Mouse (Mus musculus): ENCODE data around the gene Ccser2. TPM values are rescaled to one million over a fixed set of nuclear protein-coding genes. Genes with fewer than 3 reads are reported as not detected.

Ccser2 gene
- 31.7 to 33.2 TPM (median 32.6 TPM) in 4 replicates for total RNA-seq (2023)

GRCm38 (mm10) chr14:36968628-36969147 is at the start of gene Ccser2:
Gene Ccser2 (minus strand): TSS chr14:36968777.

Other genes starting within 250 kb of the Ccser2 start
- not detected in 4 replicates for gene Rgr, start 80.2 kb upstream of the Ccser2 start, total RNA-seq (2023)
- gene Lrit1, start 86.1 kb upstream of the Ccser2 start, total RNA-seq (2023), result not detected in 4 replicates
- gene Lrit2, start 99.2 kb upstream of the Ccser2 start, total RNA-seq (2023), result not detected in 4 replicates
- gene Cdhr1, start 129.6 kb upstream of the Ccser2 start, total RNA-seq (2023), result not detected in 4 replicates
- gene 2610528A11Rik, start 145.2 kb upstream of the Ccser2 start, total RNA-seq (2023), result not detected in 4 replicates
- gene Ghitm, start 166.5 kb upstream of the Ccser2 start, total RNA-seq (2023), result 306 to 337 TPM (median 323 TPM) in 4 replicates

Data from B cell, adult 62 days (primary cell).